Mouse (Mus musculus) CH12F3 (cell line): ENCODE measurements at regions not wholly inside any gene's neighbourhood (a gene's known extent, or its start where the extent isn't known, plus 50 kb on each side); places are given as distances from the start of the nearest gene placed in this dataset.

Source experiments
- in situ Hi-C: fragments of 300-500 bp; cut with MboI; formaldehyde crosslinking; loops from 2 replicates; pipeline ENCODE4 v1.14.3; 2020; ENCODE audit warnings: low sequenced_read_pairs

- in situ Hi-C loops: no loop called here
Measured at GRCm38 (mm10) chr2:138820489-138820888, 564.1 kb downstream of the Btbd3 start.

- in situ Hi-C loops: no loop called here
Measured at GRCm38 (mm10) chr2:138824873-138825272, 568.5 kb downstream of the Btbd3 start.

- in situ Hi-C loops: no loop called here
Measured at GRCm38 (mm10) chr2:138827813-138828570, 571.6 kb downstream of the Btbd3 start.

GRCm38 (mm10) chr2:138838846-138839245 lies 582.5 kb downstream of the Btbd3 start:
- in situ Hi-C loops: no loop called here

GRCm38 (mm10) chr2:138859121-138859520 lies 602.8 kb downstream of the Btbd3 start:
- in situ Hi-C loops: no loop called here

- in situ Hi-C loops: no loop called here
Measured at GRCm38 (mm10) chr2:138896563-138896962, 597.1 kb upstream of the Sptlc3 start.

GRCm38 (mm10) chr2:138897101-138897500 lies 596.6 kb upstream of the Sptlc3 start:
- in situ Hi-C loops: no loop called here

- in situ Hi-C loops: no loop called here
Measured at GRCm38 (mm10) chr2:138937165-138937564, 556.5 kb upstream of the Sptlc3 start.

GRCm38 (mm10) chr2:138939367-138939766 lies 554.3 kb upstream of the Sptlc3 start:
- in situ Hi-C loops: no loop called here

- in situ Hi-C loops: no loop called here
Measured at GRCm38 (mm10) chr2:138966110-138966790, 527.5 kb upstream of the Sptlc3 start.

- in situ Hi-C loops: no loop called here
Measured at GRCm38 (mm10) chr2:138974548-138974947, 519.2 kb upstream of the Sptlc3 start.

GRCm38 (mm10) chr2:138990031-138990430 lies 503.7 kb upstream of the Sptlc3 start:
- in situ Hi-C loops: no loop called here

- in situ Hi-C loops: no loop called here
Measured at GRCm38 (mm10) chr2:139032105-139032812, 461.5 kb upstream of the Sptlc3 start.

- in situ Hi-C loops: no loop called here
Measured at GRCm38 (mm10) chr2:139034800-139035199, 458.9 kb upstream of the Sptlc3 start.

GRCm38 (mm10) chr2:139041671-139042273 lies 451.9 kb upstream of the Sptlc3 start:
- in situ Hi-C loops: no loop called here

- in situ Hi-C loops: no loop called here
Measured at GRCm38 (mm10) chr2:139044684-139045083, 449.0 kb upstream of the Sptlc3 start.

GRCm38 (mm10) chr2:139055249-139055648 lies 438.5 kb upstream of the Sptlc3 start:
- in situ Hi-C loops: no loop called here

GRCm38 (mm10) chr2:139069276-139069961 lies 424.3 kb upstream of the Sptlc3 start:
- in situ Hi-C loops: no loop called here

- in situ Hi-C loops: no loop called here
Measured at GRCm38 (mm10) chr2:139071690-139072089, 422.0 kb upstream of the Sptlc3 start.

GRCm38 (mm10) chr2:139093487-139094066 lies 400.1 kb upstream of the Sptlc3 start:
- in situ Hi-C loops: no loop called here
